Mouse (Mus musculus) MEL (cell line): ENCODE measurements around the gene Notch2. TPM values are rescaled to one million over a fixed set of nuclear protein-coding genes. Genes with fewer than 3 reads are reported as not detected.

ENCODE experiments used
- DNase-seq: peaks from one replicate; pipeline ENCODE4 v3.0.0; 2011; ENCODE audit warnings: low read depth, low spot score
- H3K27ac ChIP-seq: 2 replicates; pipeline ENCODE4 v1.5.1; 2012; ENCODE audit warnings: low read depth, mild to moderate bottlenecking, control low read depth, low read length, moderate library complexity; ENCODE audit not compliant: control insufficient read depth
- H3K27me3 ChIP-seq, 2 experiments: fragments of 150-350 bp in 1 of 2; sonication (generic) in 1 of 2; 2 replicates each; pipeline ENCODE4 v1.6.1; 2012; ENCODE audit warnings: low read length in 2 of 2, mild to moderate bottlenecking in 2 of 2, improper control_type of control experiment in 1 of 2, moderate library complexity in 1 of 2; ENCODE audit not compliant: insufficient read depth in 2 of 2, control insufficient read depth in 1 of 2
- H3K36me3 ChIP-seq, 2 experiments: 2 replicates each; pipeline ENCODE4 v1.6.1; 2012 to 2014; ENCODE audit warnings: low read length in 2 of 2, improper control_type of control experiment in 1 of 2, inconsistent platforms in 1 of 2, mild to moderate bottlenecking in 1 of 2; ENCODE audit not compliant: insufficient read depth in 2 of 2, control insufficient read depth in 1 of 2
- H3K4me1 ChIP-seq, 2 experiments: fragments of 150-350 bp in 1 of 2; sonication (generic) in 1 of 2; 2 replicates each; pipeline ENCODE4 v1.6.1; 2012; ENCODE audit warnings: low read length in 2 of 2, improper control_type of control experiment in 1 of 2, mild to moderate bottlenecking in 1 of 2; ENCODE audit not compliant: insufficient read depth in 2 of 2, control insufficient read depth in 1 of 2
- H3K4me3 ChIP-seq, 2 experiments: fragments of 150-350 bp in 1 of 2; sonication (generic) in 1 of 2; 2 replicates each; pipeline ENCODE4 v1.5.1; 2012; ENCODE audit warnings: low read depth in 2 of 2, low read length in 2 of 2, mild to moderate bottlenecking in 2 of 2, moderate library complexity in 2 of 2, control low read depth in 1 of 2, improper control_type of control experiment in 1 of 2; ENCODE audit not compliant: control insufficient read depth in 1 of 2, insufficient read depth in 1 of 2
- H3K79me2 ChIP-seq: 2 replicates; pipeline ENCODE4 v1.6.1; 2012; ENCODE audit warnings: mild to moderate bottlenecking, low read length, moderate library complexity; ENCODE audit not compliant: control insufficient read depth, poor library complexity, insufficient read depth
- H3K9ac ChIP-seq: 2 replicates; pipeline ENCODE4 v1.6.1; 2012; ENCODE audit warnings: low read depth, mild to moderate bottlenecking, control low read depth, low read length, moderate library complexity; ENCODE audit not compliant: control insufficient read depth, poor library complexity, severe bottlenecking
- H3K9me3 ChIP-seq: fragments of 150-350 bp; sonication (generic); replicated peaks from 2 replicates; pipeline ENCODE4 v1.6.1; 2012; ENCODE audit warnings: mild to moderate bottlenecking, low read length, improper control_type of control experiment, moderate library complexity; ENCODE audit not compliant: insufficient read depth
- CHD1 ChIP-seq: IDR thresholded peaks from 2 replicates; pipeline ENCODE4 v1.6.1; 2012; ENCODE audit warnings: low read depth, mild to moderate bottlenecking, inconsistent platforms, low read length, improper control_type of control experiment
- CTCF ChIP-seq, 3 experiments: IDR thresholded peaks in 2 of 3; conservative IDR thresholded peaks in 1 of 3; 2 replicates each; pipeline ENCODE4 v1.5.1; 2011 to 2012; ENCODE audit warnings: low read length in 3 of 3, low read depth in 2 of 3, mild to moderate bottlenecking in 2 of 3, improper control_type of control experiment in 1 of 3, inconsistent platforms in 1 of 3, mixed read lengths in 1 of 3, moderate library complexity in 1 of 3; ENCODE audit not compliant: control insufficient read depth in 1 of 3, insufficient read depth in 1 of 3, poor library complexity in 1 of 3, severe bottlenecking in 1 of 3
- E2F4 ChIP-seq: IDR thresholded peaks from 2 replicates; pipeline ENCODE4 v1.6.1; 2011; ENCODE audit warnings: low read depth, low read length, improper control_type of control experiment, borderline replicate concordance
- EP300 ChIP-seq, 2 experiments: IDR thresholded peaks; 2 replicates each; pipeline ENCODE4 v1.6.1; 2011; ENCODE audit warnings: improper control_type of control experiment in 2 of 2, low read length in 2 of 2, low read depth in 1 of 2, mild to moderate bottlenecking in 1 of 2
- ETS1 ChIP-seq: IDR thresholded peaks from 2 replicates; pipeline ENCODE4 v1.6.1; 2012; ENCODE audit warnings: low read depth, mild to moderate bottlenecking, inconsistent platforms, low read length, improper control_type of control experiment, moderate library complexity
- GATA1 ChIP-seq: IDR thresholded peaks from 2 replicates; pipeline ENCODE4 v1.6.1; 2011; ENCODE audit warnings: low read depth, low read length, improper control_type of control experiment
- HCFC1 ChIP-seq: IDR thresholded peaks from 2 replicates; pipeline ENCODE4 v1.6.1; 2012; ENCODE audit warnings: low read depth, mild to moderate bottlenecking, inconsistent platforms, low read length, improper control_type of control experiment, moderate library complexity
- JUND ChIP-seq: IDR thresholded peaks from 2 replicates; pipeline ENCODE4 v1.6.1; 2011; ENCODE audit warnings: low read depth, mild to moderate bottlenecking, improper control_type of control experiment, low read length
- MXI1 ChIP-seq: IDR thresholded peaks from 2 replicates; pipeline ENCODE4 v1.6.1; 2011; ENCODE audit warnings: mild to moderate bottlenecking, low read depth, low read length, improper control_type of control experiment
- MYC ChIP-seq: IDR thresholded peaks from 2 replicates; pipeline ENCODE4 v1.6.1; 2011; ENCODE audit warnings: low read depth, mild to moderate bottlenecking, low read length, improper control_type of control experiment, moderate library complexity
- NRF1 ChIP-seq: IDR thresholded peaks from 2 replicates; pipeline ENCODE4 v1.6.1; 2014; ENCODE audit warnings: low read depth, mild to moderate bottlenecking, inconsistent platforms, low read length, improper control_type of control experiment, moderate library complexity; ENCODE audit not compliant: poor library complexity, insufficient read depth, severe bottlenecking
- RCOR1 ChIP-seq: IDR thresholded peaks from 2 replicates; pipeline ENCODE4 v1.6.1; 2012; ENCODE audit warnings: low read depth, mild to moderate bottlenecking, inconsistent platforms, low read length, improper control_type of control experiment
- TAL1 ChIP-seq: IDR thresholded peaks from 2 replicates; pipeline ENCODE4 v1.6.1; 2012; ENCODE audit warnings: mild to moderate bottlenecking, inconsistent platforms, low read length, moderate library complexity, mixed read lengths
- TBP ChIP-seq: IDR thresholded peaks from 2 replicates; pipeline ENCODE4 v1.8.0; 2011; ENCODE audit warnings: low read depth, low read length, improper control_type of control experiment
- TCF12 ChIP-seq: IDR thresholded peaks from 2 replicates; pipeline ENCODE4 v1.6.1; 2014; ENCODE audit warnings: low read depth, mild to moderate bottlenecking, inconsistent platforms, low read length, improper control_type of control experiment, moderate library complexity
- UBTF ChIP-seq: IDR thresholded peaks from 2 replicates; pipeline ENCODE4 v1.6.1; 2012; ENCODE audit warnings: low read depth, mild to moderate bottlenecking, inconsistent platforms, low read length, improper control_type of control experiment, moderate library complexity, borderline replicate concordance; ENCODE audit not compliant: insufficient read depth
- USF1 ChIP-seq: IDR thresholded peaks from 2 replicates; pipeline ENCODE4 v1.6.1; 2014; ENCODE audit warnings: low read depth, mild to moderate bottlenecking, inconsistent platforms, low read length, improper control_type of control experiment, moderate library complexity
- ZC3H11A ChIP-seq: IDR thresholded peaks from 2 replicates; pipeline ENCODE4 v1.6.1; 2012; ENCODE audit warnings: low read depth, mild to moderate bottlenecking, inconsistent platforms, low read length, improper control_type of control experiment
- ZKSCAN1 ChIP-seq: IDR thresholded peaks from 2 replicates; pipeline ENCODE4 v1.6.1; 2012; ENCODE audit warnings: low read depth, mild to moderate bottlenecking, inconsistent platforms, low read length, improper control_type of control experiment, moderate library complexity
- ZNF384 ChIP-seq: IDR thresholded peaks from 2 replicates; pipeline ENCODE4 v1.6.1; 2012; ENCODE audit warnings: low read depth, mild to moderate bottlenecking, inconsistent platforms, low read length, improper control_type of control experiment
- polyA plus RNA-seq, 2 experiments: library from polyadenylated mRNA; stranded (reverse) in 1 of 2; unstranded in 1 of 2; fragments of >175 nt in 1 of 2; fragments of >200 nt in 1 of 2; gene quantifications; 2 replicates each; pipeline versions ENCODE4 v1.2.1 to v1.2.4; 2012; ENCODE audit warnings: low replicate concordance in 2 of 2, low read depth in 1 of 2; ENCODE audit not compliant: insufficient read length in 2 of 2, insufficient read depth in 1 of 2, missing spikeins in 1 of 2
- total RNA-seq: library from RNA; depleted of rRNA; stranded (reverse); fragments of 300-350 nt; gene quantifications from 2 replicates; pipeline ENCODE4 v1.2.3, GENCODE M21; 2012

Notch2 gene
- total and polyA plus RNA-seq, 3 experiments = 16.2 to 36.6 (median 16.6) TPM

DNA sequence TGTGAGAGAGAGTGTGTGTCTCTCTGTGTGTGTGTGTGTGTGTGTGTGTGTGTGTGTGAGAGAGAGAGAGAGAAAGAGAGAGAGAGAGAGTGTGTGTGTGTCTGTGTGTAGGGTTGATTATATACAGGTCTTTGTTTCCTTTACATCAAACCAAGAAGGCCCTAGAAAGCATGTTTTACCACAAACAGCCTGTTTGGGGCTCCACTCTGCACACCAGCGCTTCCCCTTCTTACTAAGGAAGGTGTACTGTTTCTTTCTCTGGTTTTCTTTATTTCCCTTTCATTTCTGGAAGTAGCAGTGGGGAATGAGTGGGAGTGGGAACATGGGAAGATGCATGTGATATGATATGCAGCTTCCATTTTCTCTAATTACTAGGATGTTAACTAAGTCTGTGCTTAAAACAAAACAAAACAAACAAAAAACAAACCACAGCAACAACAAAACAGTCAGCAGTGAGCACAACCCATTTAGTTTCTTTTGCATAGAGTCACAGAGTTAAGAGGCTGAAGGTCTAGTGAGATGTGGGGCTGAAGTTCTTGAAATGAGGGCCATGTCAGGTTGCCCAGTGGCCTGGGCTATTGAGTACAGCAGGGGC is 49.4 kb downstream of the Notch2 start (continued):
- TF ChIP-seq CHD1 (no peak), E2F4 (no peak), TCF12 (no peak), ZNF384 (0 out of 2 replicates have a peak, but pooled peaks have one; percentile 0), UBTF (no peak), ZKSCAN1 (no peak), USF1 (no peak), GATA1 (no peak), NRF1 (no peak), JUND (0 out of 2 replicates have a peak, but pooled peaks have one; percentile 2), MYC (peak; percentile 36; the same call in 1 of the 2 replicates), EP300 (IDR thresholded peaks at IDR 0.05; ENCODE audit: low read depth in 1 of 2, low read length in 2 of 2) (no peak), CTCF (IDR thresholded peaks at IDR 0.05 in 2 of 3, conservative IDR thresholded peaks at IDR 0.05 in 1 of 3; ENCODE audit: control insufficient read depth in 1 of 3, insufficient read depth in 1 of 3, low read depth in 2 of 3, low read length in 3 of 3, poor library complexity in 1 of 3, severe bottlenecking in 1 of 3) (peak in 1 of 3 experiments; percentile 24; a peak in 2 of 6 replicates), MXI1 (peak; percentile 35; the same call in 1 of the 2 replicates), ZC3H11A (no peak)
- TF ChIP-seq, all 39 proteins: peak for 7

GRCm38 (mm10) chr3:98063186-98063771 is 50.0 kb downstream of the Notch2 start:
- H3K9me3 ChIP-seq = no peaks in the 10 kb centered on the region
- H3K27ac ChIP-seq = peak overlapping the region; percentile 93
- no peaks in the 10 kb centered on the region for H3K27me3 ChIP-seq
- H3K4me1 ChIP-seq = peaks cover 41 to 55% of the 10 kb centered on the region in 2 experiments
- peaks cover 0 to 59% of the 10 kb centered on the region in 2 experiments; a peak in 2 of 4 replicates for H3K36me3 ChIP-seq
- peak overlapping the region; percentile 62 for H3K9ac ChIP-seq
- H3K79me2 ChIP-seq = peaks cover 5% of the 10 kb centered on the region
- peak overlapping the region; percentile 10 to 38; a peak in 3 of 4 replicates for H3K4me3 ChIP-seq
- TF ChIP-seq TCF12 (peak; percentile 73), GATA1 (peak; percentile 65; the same call in 1 of the 2 replicates), EP300 (IDR thresholded peaks at IDR 0.05; ENCODE audit: low read depth in 1 of 2, low read length in 2 of 2) (peak; percentile 50 to 82; a peak in 3 of 4 replicates), TBP (peak; percentile 49; the same call in 1 of the 2 replicates), RCOR1 (no peak; the same call in 1 of the 2 replicates), ETS1 (peak; percentile 37; the same call in 1 of the 2 replicates), TAL1 (peak; percentile 52), CTCF (IDR thresholded peaks at IDR 0.05 in 2 of 3, conservative IDR thresholded peaks at IDR 0.05 in 1 of 3; ENCODE audit: control insufficient read depth in 1 of 3, insufficient read depth in 1 of 3, low read depth in 2 of 3, low read length in 3 of 3, poor library complexity in 1 of 3, severe bottlenecking in 1 of 3) (no peak), HCFC1 (0 out of 2 replicates have a peak, but pooled peaks have one; percentile 3)
- DNase-seq = no peak
